Comparison of ENCODE assay signal across 30 mouse cellular contexts in the genomic region with DNA sequence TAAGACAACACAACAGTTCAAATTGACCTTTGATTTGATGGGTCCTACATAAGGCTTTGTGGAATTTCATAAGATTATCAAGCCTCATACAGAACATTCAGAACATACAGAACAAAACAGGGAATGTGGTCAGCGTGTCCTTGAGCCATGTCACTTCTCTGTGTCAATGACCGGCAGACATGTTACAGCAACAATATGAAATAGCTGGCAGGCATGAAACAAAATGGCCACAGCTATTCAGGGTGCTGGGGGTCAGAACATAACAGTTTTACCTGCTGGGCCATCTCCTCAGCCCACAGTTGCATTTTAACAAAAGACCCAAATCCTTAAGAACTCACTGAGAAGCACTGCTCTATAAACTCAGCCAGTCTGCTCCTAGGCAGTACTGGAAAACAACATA. TPM values are rescaled to one million over a fixed set of nuclear protein-coding genes. Genes with fewer than 3 reads are reported as not detected.
"Had no signal": no experiment of that assay in that cellular context is flagged by ENCODE, and none has a peak within 500 bp of the region (broad histone marks: within the 10 kb centered on the region; RNA-seq: fewer than 3 reads in every experiment).

No protein-coding gene starts in this region.

- H3K27ac ChIP-seq: embryonic facial prominence, embryonic 10.5 days; embryonic facial prominence, embryonic 12.5 days; embryonic facial prominence, embryonic 13.5 days; embryonic facial prominence, embryonic 15.5 days; forebrain, embryonic 10.5 days; forebrain, embryonic 12.5 days; forebrain, embryonic 13.5 days; forebrain, embryonic 15.5 days; gastrocnemius, adult 2 months; heart, adult 2 months had no signal

- ATAC-seq: forebrain, embryonic 13.5 days; forebrain, embryonic 14.5 days; forebrain, embryonic 15.5 days; forebrain, embryonic 16.5 days; forebrain, postnatal 0 days had no signal

- H3K4me1 ChIP-seq: embryonic facial prominence, embryonic 10.5 days; forebrain, embryonic 10.5 days; forebrain, embryonic 12.5 days; forebrain, embryonic 13.5 days; forebrain, embryonic 15.5 days had no signal

- H3K27me3 ChIP-seq: embryonic facial prominence, embryonic 12.5 days; embryonic facial prominence, embryonic 13.5 days; embryonic facial prominence, embryonic 15.5 days; forebrain, embryonic 12.5 days; forebrain, embryonic 13.5 days; forebrain, embryonic 15.5 days had no signal

- H3K9ac ChIP-seq: embryonic facial prominence, embryonic 12.5 days; embryonic facial prominence, embryonic 13.5 days; embryonic facial prominence, embryonic 15.5 days; forebrain, embryonic 12.5 days; forebrain, embryonic 13.5 days; forebrain, embryonic 15.5 days; forebrain, postnatal 0 days had no signal

- H3K36me3 ChIP-seq: embryonic facial prominence, embryonic 10.5 days; embryonic facial prominence, embryonic 12.5 days; embryonic facial prominence, embryonic 13.5 days; embryonic facial prominence, embryonic 15.5 days; forebrain, embryonic 10.5 days; forebrain, embryonic 12.5 days; forebrain, embryonic 15.5 days had no signal

- H3K9me3 ChIP-seq: embryonic facial prominence, embryonic 10.5 days; embryonic facial prominence, embryonic 12.5 days; embryonic facial prominence, embryonic 15.5 days; forebrain, embryonic 12.5 days; forebrain, embryonic 15.5 days had no signal

- H3K4me3 ChIP-seq: embryonic facial prominence, embryonic 10.5 days; embryonic facial prominence, embryonic 12.5 days; embryonic facial prominence, embryonic 13.5 days; embryonic facial prominence, embryonic 15.5 days; erythroblast, embryonic 14.5 days; forebrain, embryonic 10.5 days; forebrain, embryonic 12.5 days; forebrain, embryonic 13.5 days; forebrain, embryonic 15.5 days; gastrocnemius, adult 2 months; heart, adult 2 months had no signal

- DNase-seq: cerebellum, adult 2 months; cerebellum, adult 8-10 months; cerebellum, adult 9-10 months; cerebellum, adult 9-11 months; cerebellum, postnatal 10 days; cerebellum, postnatal 14 days; cerebellum, postnatal 25 days; cerebellum, postnatal 36 days; embryo, embryonic 11 days; forebrain, postnatal 0 days; gastrocnemius, adult 2 months; gastrocnemius, postnatal 10 days; gastrocnemius, postnatal 14 days; gastrocnemius, postnatal 25 days; gastrocnemius, postnatal 36 days; heart, adult 18-20 months; heart, adult 2 months had no signal

- H3K4me2 ChIP-seq: embryonic facial prominence, embryonic 12.5 days; embryonic facial prominence, embryonic 13.5 days; embryonic facial prominence, embryonic 15.5 days; forebrain, embryonic 12.5 days; forebrain, embryonic 13.5 days; forebrain, embryonic 15.5 days had no signal

RNA-seq across cellular contexts. Expression of a gene that starts 45.3 kb away (rescaled TPM):
- total RNA-seq: gastrocnemius, adult 2 months; gastrocnemius, postnatal 36 days; gastrocnemius, postnatal 4 days; granulocyte monocyte progenitor cell, adult 5-6 weeks had no signal
